38 mouse cellular contexts compared by ENCODE assay signal in genomic region chr5:138834910-138835309, GRCm38 (mm10). TPM values are rescaled to one million over a fixed set of nuclear protein-coding genes. Genes with fewer than 3 reads are reported as not detected.
"Had no signal": no experiment of that assay in that cellular context is flagged by ENCODE, and none has a peak within 500 bp of the region (broad histone marks: within the 10 kb centered on the region; RNA-seq: fewer than 3 reads in every experiment).

No protein-coding gene starts in this region.

- H3K36me3 ChIP-seq: hindbrain, embryonic 10.5 days; hindbrain, embryonic 12.5 days; intestine, embryonic 15.5 days; limb, embryonic 10.5 days; limb, embryonic 12.5 days; liver, embryonic 13.5 days; liver, embryonic 15.5 days had no signal

- ATAC-seq: hindbrain, embryonic 16.5 days; inflammation-experienced regulatory T-cells, adult 6 months; intestine, embryonic 15.5 days; intestine, postnatal 0 days; liver, postnatal 0 days had no signal

- H3K4me2 ChIP-seq: heart, embryonic 11.5 days; hindbrain, embryonic 12.5 days; hindbrain, embryonic 14.5 days; intestine, embryonic 15.5 days; limb, embryonic 12.5 days; liver, embryonic 11.5 days; liver, embryonic 13.5 days; liver, embryonic 15.5 days had no signal

- H3K27ac ChIP-seq: heart, adult 2 months; hindbrain, embryonic 10.5 days; hindbrain, embryonic 12.5 days; hindbrain, embryonic 14.5 days; intestine, embryonic 15.5 days; layer of hippocampus, adult 2 months; left cerebral cortex, adult 2 months; limb, embryonic 10.5 days; limb, embryonic 12.5 days; liver, embryonic 13.5 days; liver, embryonic 15.5 days had no signal

- H3K4me1 ChIP-seq: hindbrain, embryonic 10.5 days; hindbrain, embryonic 12.5 days; intestine, embryonic 15.5 days; liver, embryonic 13.5 days; liver, embryonic 15.5 days had no signal

- H3K27me3 ChIP-seq: hindbrain, embryonic 12.5 days; intestine, embryonic 15.5 days; liver, embryonic 13.5 days; liver, embryonic 15.5 days had no signal

- H3K9me3 ChIP-seq: hindbrain, embryonic 10.5 days; hindbrain, embryonic 12.5 days; intestine, embryonic 15.5 days; limb, embryonic 10.5 days; limb, embryonic 12.5 days; liver, embryonic 13.5 days; liver, embryonic 15.5 days had no signal

- H3K9ac ChIP-seq: hindbrain, embryonic 12.5 days; hindbrain, embryonic 14.5 days; intestine, embryonic 15.5 days; limb, embryonic 12.5 days; liver, embryonic 13.5 days; liver, embryonic 15.5 days; liver, postnatal 0 days had no signal

- DNase-seq: gastrocnemius, postnatal 10 days; gastrocnemius, postnatal 25 days; heart, adult 11 months; heart, adult 2 months; heart, postnatal 10 days; heart, postnatal 4 days; kidney, adult 18-20 months; kidney, postnatal 10 days; kidney, postnatal 25 days; kidney, postnatal 4 days; liver; liver, embryonic 13.5 days; liver, postnatal 0 days had no signal

- H3K4me3 ChIP-seq: heart, adult 2 months; hindbrain, embryonic 10.5 days; hindbrain, embryonic 12.5 days; intestine, embryonic 15.5 days; layer of hippocampus, adult 2 months; left cerebral cortex, adult 2 months; limb, embryonic 10.5 days; limb, embryonic 12.5 days; liver, embryonic 13.5 days; liver, embryonic 15.5 days had no signal

RNA-seq across cellular contexts. Expression of gene Gm5294, which starts 15.0 kb away (rescaled TPM):
- total RNA-seq: gastrocnemius, adult 18-20 months; gastrocnemius, postnatal 10 days; gastrocnemius, postnatal 25 days; gastrocnemius, postnatal 4 days; heart, adult 2 months; heart, postnatal 10 days; heart, postnatal 25 days; heart, postnatal 4 days; layer of hippocampus, adult 2 months; layer of hippocampus, postnatal 10 days; layer of hippocampus, postnatal 25 days; left cerebral cortex, adult 2 months; left cerebral cortex, postnatal 14 days; left cerebral cortex, postnatal 36 days had no signal
- polyA plus RNA-seq: frontal cortex, adult 2 months; heart, adult 2 months; heart, embryonic 11.5 days; heart, embryonic 14.5 days; hindbrain, embryonic 10.5 days; inflammation-experienced regulatory T-cells, adult 6 months; intestine, embryonic 15.5 days; intestine, postnatal 0 days; kidney, embryonic 14.5 days; limb, embryonic 10.5 days; limb, embryonic 12.5 days; limb, embryonic 14.5 days; liver, embryonic 11.5 days; liver, embryonic 13.5 days; liver, embryonic 15.5 days; liver, postnatal 0 days had no signal
